Mouse (Mus musculus): Measurements from ENCODE around the gene Prkra.
"Not testable (repeated sequence)": the region's sequence is repeated elsewhere in the genome, so short reads cannot be mapped to it uniquely, and the experiment has no call there.

Gene Prkra

DNA sequence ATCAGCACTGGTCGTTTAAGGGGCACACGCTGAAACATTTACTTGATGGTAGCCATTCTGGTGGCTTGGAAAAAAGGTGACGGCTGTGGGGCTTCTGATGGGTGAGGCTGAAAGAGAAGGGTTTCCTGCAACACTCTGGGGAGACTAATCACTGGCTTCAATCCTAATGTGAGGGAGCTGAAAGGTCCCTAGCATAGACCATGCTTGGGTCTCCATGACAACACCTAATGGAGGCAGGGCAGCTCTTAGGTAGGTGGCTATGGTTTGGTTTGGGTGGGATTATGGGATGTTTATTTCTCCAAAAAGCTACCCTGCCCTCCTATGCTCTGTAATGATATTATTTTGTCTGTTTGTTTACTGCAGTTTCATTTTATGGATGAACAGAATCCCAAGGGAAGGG lies 7.6 kb upstream of the Prkra start:
- DNase-seq (ENCODE audit: low spot score): no peak

DNA sequence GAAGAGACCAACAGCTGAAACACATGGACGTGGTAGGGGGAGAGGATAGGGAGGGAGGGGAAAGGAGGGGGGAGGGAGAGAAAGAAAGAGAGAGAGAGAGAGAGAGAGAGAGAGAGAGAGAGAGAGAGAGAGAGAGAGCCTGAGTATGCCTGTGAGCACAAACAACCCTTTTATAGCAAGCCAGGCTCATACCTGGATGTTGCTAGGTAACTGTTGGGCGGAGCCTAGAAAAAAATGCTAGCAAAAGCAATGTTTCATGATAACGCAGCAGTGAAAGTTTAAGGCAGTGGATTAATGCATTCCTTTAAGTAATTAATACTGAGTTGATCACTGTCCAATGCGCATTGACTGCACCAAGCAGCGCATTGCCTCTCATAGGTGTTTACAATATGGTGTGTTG lies 6.8 kb upstream of the Prkra start:
- no peak for DNase-seq (ENCODE audit: low spot score)

DNA sequence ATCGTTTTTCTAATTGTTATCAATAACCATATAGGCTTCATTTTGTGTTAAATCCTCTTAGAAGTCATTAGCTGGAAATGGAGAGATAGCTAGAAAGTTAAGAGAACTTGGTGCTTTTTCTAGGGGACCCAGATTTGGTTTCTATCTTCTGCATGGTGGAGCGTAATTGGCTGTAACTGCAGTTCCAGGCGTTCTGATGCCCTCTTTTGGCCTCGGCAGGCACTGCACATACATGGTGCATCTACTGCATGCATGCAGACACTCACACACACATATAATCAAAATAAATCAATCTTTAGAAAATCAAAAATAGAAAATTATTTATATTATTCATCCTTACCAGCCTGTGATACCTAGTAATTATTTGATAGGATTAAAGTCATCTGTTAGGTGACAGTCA lies 5.3 kb upstream of the Prkra start:
- no peak for DNase-seq (ENCODE audit: low spot score)

DNA sequence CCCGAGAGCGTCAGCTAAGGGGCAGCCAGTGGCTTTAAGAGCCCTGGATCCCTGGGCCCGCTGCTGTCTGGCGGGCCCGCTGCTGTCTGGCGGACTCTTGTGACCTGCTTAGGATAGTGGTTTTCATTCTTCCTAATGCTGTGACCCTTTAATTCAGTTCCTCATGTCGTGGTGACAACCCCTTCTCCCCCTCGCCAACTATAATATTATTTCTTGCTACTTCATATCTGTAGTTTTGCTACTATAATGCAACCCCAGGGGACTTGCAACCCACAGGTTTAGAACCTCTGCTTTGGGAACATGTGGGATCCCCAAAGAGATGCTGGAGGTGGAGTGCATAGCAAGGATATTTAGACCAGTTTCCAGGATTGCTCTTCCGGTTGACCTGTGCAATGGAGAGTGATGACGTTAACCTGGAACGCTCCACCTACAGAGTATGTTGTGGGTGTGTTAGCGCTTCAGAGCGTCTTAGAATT lies 889 bp upstream of the Prkra start:
- peak; percentile 59 for DNase-seq (ENCODE audit: low spot score)

DNA sequence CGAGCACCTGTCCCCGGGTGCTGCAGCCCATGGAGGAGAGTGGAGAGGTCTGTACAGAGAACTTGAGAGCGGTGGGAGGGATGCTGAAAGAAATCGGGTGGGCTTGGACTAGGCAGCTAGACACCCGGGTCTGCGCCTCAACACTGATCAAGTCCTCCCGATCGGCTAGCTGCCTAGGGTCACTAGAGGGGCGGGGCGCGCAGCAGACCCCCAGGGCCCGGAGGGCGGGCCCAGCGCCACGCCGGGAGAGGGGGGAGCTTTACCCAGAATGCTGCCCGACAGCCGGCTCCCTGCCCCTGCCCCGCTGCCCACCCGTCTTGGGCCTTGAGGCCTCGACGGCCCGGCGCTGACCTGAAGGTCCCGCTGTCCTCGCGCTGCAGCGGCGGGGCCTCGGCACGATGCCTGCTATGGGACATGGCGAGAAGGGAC lies 360 bp downstream of the Prkra start:
- DNase-seq (ENCODE audit: low spot score): no peak

DNA sequence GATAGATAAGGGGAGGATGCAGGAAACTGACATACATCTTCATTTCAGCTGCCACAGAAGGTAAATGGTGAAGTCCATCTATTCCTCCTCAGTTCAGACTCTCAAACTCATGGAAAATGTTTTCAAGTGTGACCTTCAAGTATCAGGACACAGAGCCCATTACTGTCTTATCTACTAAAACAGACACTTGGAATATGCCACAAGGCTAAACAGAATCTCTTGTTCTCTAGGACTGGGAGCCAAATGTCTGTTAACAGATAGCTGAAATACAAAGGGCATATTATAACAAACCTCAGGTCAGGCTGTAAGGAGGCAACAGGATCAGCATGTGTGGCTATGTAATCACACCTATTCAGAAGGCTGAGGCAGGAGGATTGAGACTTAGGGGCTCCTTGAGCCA lies 4.0 kb downstream of the Prkra start:
- no peak for DNase-seq (ENCODE audit: low spot score)

DNA sequence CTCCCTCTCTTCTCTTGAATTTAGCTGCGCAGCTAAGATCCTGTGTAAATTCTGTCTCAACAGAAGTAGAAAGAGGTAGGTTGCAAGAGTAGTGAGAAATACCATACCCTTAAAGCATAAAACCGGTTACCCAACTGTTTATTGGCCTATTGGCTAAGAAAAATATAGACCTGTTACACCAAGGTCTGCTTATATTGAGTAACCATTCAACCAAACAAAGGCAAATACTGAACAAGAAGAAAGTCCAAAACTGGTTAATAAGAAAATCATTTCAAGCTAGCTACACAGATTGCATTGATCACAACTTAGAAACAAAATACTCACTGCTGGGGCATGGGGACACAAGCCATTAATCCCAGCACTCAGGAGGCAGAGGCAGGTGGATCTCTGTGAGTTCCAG lies 8.2 kb downstream of the Prkra start:
- DNase-seq (ENCODE audit: low spot score): no peak

DNA sequence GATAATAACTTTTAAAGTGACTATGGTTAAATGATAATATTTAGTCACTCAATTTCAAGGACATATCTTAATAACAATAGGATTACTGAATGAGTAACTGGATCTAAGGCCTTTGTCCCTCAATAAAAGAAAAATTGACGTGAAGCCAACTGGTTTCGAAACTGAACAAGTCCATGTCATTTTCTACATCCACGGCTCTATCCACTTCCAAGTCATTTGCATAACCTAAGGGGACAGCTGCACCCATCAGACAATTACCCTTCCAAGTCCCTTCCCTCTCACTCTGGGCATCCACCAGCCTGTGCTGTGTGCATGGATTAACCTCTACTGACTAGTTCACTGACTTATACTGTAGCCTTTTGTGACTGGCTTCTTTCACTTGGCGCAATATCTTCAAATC lies 16.2 kb downstream of the Prkra start:
- no peak for DNase-seq (ENCODE audit: low spot score)

DNA sequence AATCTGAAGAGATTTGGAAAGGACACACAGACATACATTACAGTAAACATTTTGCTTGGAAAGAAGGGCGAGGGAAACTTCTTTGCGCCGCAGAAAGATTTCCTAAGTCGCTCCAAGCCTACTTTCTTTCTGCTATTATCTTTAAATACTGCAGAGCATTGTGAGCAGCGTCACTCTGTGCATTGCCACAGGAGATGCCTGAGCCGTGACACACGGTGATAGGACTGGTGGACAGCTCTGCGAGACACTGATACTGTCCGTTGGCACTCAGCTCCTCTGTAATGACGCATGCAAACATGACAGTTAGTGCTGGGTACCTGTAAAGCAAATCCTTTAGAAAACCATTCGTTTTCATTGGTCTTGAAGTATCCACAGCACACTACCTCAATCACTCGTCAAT lies 17.5 kb downstream of the Prkra start:
- DNase-seq (ENCODE audit: low spot score): no peak

DNA sequence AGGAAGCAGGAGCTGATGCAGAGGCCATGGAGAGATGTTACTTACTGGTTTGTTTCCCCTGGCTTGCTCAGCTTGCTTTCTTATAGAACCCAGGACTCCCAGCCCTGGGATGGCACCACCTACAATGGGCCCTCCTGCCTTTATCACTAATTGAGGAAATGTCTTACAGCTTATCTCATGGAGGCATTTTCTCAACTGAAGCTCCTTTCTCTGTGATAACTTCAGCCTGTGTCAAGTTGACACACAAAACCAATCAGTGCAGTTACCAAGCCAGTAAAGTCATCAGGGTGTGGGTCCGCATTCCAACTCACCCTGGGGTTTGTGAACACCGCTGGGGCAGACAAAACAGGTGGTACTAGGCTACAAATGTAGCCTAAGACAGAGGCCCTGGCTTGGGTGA lies 25.5 kb downstream of the Prkra start:
- not testable (repeated sequence) for DNase-seq (ENCODE audit: low spot score)

DNA sequence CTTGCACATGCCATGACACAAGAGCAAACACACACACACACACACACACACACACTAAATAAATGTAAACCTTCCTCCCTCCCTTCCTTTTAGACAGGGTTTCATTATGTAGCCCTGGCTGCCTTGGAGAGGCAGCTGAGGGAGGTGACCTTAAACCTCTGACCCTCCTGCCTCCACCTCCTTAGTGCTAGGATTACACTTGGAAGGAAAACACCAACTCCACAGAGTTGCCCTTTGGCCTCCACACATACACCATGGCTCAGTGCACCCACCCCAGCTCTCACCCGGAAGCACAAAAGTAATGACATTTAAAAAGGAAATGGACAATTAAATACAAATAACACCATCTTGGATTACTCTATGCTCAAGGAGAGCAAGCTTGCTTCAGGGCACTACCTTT lies 26.1 kb downstream of the Prkra start:
- no peak for DNase-seq (ENCODE audit: low spot score)

DNA sequence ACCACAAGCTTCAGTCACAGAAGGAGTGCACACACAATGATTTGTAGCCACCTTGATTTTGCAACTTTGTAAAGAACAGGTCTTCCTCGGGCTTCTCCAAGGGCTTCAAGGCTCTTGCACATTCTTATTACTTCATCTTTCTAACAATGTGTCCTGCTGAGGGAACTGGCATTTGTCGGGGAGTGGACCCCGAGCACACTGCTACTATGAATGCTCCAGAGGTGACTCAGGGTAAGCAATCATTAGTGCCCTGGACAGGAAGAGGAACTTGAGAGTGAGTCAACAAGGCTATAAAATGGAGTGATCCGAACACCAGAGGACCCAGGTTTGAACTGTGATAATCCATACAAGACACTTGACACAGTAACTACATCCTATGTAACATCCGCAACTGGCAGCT lies 27.6 kb downstream of the Prkra start:
- DNase-seq (ENCODE audit: low spot score): no peak

DNA sequence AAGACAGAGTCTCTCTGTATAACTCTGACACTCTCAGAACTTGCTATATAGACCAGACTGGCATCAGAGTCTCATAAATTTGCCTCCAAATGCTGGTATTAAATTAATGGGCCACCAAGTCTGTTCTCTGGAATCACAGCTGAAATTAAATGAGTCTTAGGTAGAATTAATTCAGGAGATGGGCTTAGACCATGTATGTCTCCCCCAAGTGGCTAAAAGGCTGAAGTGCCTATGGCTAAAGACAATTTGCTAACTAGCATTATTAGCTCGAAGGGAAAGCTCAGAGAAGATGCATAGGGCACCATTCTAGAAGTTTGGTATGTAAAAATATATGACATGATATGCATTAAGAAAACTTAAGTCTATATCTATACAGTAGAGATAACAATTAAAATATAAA lies 29.7 kb downstream of the Prkra start:
- DNase-seq (ENCODE audit: low spot score): peak; percentile 56

DNA sequence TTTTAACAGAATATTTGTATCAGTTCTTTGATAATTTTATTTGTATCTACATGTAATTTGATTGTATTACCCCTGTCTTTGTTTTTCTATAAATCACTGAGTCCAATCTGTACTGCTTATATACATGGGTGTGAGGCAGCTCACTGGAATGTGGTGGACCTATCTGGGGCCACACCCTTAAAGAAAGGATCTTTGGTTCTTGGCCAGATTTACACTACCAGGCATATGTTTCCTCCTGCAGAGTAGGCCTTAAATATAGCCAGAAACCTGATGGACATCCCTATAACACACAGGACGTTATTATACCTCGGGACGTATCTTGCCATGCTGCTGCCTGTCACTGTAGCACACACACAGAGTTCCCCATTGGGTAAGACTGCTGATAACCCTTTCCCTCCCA lies 35.8 kb downstream of the Prkra start:
- no peak for DNase-seq (ENCODE audit: low spot score)

DNA sequence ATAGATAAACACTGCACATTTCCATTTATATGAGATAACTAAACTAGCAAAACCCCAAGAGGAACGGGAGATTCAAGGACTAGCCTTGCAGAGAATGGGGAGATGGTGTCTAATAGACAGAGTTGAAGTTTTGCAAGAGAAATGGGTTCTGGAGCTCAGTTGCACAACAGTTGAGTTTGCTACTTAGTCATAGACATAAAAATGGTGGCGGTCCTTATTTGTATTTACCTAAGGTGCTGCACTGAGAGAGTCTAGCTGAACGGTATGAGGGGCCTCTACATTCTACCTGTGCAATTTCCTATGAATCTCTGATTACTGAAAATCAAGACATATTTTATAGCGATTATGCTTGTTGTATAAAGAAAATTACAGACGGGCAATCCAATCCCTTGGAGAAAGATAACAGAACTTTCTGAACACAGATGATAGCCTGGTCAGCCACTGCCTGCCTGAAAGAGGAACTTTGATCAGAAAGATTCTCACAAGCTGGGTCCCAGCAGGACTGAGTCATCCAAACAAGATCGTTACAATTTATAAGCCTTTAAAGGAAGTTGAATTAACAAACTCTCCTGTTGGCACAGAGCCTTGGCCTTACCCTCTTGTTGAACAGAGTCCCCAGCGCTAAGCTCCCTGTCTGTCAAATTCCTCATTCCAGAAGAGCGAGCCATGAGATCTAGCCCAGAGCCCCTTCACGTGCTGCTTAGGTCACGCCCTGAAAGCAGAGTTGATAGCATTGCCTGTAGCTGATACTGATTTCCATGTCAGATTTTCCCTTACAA lies 37.3 kb downstream of the Prkra start:
- no peak for DNase-seq (ENCODE audit: low spot score)

DNA sequence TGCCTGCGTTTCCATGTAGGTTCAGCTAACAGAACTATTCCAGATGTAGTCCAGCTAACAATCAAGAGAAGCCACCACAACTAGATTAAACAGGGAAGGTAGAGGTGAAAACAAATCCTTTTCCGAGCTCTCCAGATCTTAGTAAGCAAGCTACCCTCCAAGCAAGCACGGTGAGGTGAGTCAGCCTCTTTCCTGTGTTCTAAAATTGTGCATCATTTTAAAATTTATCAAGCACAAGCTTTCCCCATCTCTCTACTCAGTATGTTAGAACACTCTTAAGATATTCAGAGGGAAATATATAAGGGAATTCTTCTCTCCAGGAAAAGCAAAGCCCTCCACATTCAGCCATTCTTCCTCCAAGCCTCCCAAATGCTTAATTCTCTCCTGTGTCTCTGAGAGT lies 41.1 kb downstream of the Prkra start:
- DNase-seq (ENCODE audit: low spot score): no peak

DNA sequence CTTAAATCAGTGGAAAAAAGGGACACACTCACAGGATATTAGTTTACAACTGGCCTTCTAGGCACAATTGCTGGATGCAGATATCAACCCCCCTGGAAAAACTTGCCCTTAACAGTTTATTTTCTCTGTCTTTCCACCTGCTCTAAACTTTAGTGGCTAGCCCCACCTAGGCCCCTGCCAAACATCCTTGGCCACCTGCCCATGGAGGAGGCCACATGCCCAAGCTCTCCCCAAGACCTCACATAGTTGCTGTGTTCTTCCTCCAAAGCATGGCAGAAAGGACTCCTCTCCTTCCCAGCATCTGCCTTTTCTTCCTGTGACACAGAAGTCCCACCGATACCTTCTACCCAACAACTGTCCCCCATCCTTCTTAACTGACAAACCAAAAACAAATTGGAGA lies 45.6 kb downstream of the Prkra start:
- no peak for DNase-seq (ENCODE audit: low spot score)

DNA sequence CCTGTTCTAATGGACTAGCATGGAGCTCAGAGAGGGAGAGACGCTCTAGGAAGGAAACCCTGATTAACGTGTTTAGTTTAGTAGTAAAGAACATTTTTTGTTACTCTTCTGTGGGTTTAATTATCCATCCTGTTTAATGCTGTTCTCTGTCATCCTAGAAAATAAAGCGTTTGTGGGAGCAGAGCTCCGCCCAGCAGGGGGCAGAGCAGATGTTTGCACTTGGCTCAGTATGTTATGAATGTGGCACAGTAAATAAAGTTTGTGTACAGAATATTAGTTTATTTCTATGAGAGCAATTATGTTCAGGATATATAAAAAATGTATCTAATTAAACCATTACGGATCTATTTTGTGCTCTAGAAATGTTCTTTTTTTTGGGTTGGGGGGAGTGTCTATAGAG lies 48.6 kb downstream of the Prkra start:
- no peak for DNase-seq (ENCODE audit: low spot score)

DNA sequence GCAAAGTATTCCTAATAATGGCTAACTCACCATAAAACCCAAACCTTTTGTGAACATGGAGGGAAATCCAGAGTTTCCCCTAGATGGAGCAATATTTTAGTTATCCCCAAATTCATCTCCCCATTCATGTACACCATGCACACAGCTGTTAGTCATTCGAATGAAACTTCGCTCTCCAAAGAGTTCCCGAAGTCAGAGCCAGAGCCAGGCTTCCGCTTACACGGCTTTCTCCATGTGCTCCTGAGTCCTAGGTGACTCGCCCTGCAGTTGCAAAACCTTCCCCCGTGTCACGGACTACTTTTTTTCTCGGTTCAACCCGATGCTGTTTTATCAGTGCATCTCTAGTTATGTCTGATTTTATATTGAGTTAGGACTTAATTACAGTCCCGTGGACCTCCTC lies 50.3 kb downstream of the Prkra start:
- no peak for DNase-seq (ENCODE audit: low spot score)

DNA sequence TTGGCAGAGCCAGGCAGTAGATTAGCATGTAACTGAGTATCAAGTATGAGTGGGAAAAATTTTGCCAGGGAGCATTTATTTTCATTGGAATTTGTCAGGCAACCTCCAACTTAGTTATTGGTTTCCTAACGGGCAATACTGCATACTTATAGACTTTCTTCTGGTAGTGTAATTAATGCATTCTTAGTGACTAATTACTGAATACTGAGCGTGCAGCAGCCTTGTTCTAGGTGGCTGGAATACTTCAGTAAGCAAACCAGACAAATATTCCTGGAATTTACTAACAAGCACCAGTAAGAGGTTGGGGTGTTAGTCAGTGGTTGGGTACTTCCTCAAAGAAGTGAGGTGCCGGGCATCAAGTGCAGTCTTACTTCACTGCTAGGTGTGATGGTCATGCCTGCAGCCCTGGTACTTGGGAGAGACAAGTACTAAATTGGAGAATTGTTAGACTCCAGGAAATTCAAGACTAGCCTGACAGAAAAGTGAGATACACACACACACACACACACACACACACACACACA lies 55.4 kb downstream of the Prkra start:
- DNase-seq (ENCODE audit: low spot score): no peak

DNA sequence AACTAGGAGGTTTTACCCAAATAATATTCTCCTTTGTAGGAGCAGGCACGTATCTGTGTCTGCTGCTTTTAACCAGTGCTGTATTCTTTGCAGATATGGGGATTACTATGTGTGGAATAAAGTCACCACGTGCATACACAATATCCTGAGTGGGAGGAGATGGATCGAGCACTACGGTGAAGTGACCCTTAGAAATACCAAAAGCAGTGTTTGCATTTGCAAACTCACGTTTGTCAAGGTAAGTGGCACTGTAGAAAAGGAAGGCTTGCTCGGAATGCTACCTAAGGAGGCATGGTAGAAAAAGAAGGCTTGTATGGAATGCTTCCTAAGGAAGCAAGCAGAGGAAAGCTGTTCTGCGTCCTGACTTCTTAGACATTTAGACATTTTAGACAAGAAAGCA lies 57.6 kb downstream of the Prkra start:
- no peak for DNase-seq (ENCODE audit: low spot score)

DNA sequence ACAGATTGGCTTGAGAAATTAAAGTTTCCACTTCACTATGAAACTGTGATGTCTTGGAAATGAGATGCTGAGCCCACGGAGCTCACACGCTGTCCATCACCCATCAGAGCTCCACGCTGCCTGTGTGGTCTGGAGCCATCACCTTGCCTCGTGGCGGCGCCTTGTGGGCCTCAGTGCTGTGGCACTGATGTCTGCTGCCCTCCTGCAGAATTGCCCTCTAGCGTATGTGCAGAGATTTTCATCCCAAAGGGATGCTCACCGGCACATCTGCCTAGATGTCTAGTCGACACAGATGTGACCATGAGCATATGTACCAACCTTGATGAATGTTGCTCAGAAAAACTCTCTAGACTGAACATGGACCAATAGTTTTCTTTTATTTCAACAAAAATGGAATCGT lies 60.9 kb downstream of the Prkra start:
- DNase-seq (ENCODE audit: low spot score): no peak

DNA sequence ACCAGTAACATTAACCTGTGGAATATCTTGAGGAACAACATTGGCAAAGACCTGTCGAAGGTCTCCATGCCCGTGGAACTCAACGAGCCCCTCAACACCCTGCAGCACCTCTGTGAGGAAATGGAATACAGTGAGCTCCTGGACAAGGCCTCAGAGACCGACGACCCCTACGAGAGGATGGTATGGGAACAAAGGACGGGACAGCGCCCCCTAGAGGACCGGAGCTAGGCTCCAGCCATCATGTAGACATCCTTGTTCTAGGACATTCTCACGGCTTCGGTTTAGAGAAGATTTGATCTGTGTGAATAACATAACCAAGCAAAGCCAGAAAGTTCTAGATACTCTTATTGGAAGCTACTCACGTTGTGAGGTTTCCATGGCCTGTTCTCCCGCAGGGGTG lies 62.7 kb downstream of the Prkra start:
- DNase-seq (ENCODE audit: low spot score): peak; percentile 44

Data from testis, postnatal 10 days (tissue).